In genomic region chr4:97712547-97712946, GRCm38 (mm10) we compare ENCODE assay signal across 30 mouse cellular contexts. TPM values are rescaled to one million over a fixed set of nuclear protein-coding genes. Genes with fewer than 3 reads are reported as not detected.
DNase-seq lines count a peak whose midpoint lies in the region; ATAC-seq lines count a peak whose summit lies in the region.
"Had no signal": no experiment of that assay in that cellular context is flagged by ENCODE, and none has a peak within 500 bp of the region (broad histone marks: within the 10 kb centered on the region; RNA-seq: fewer than 3 reads in every experiment).

No protein-coding gene starts in this region.

- no peaks in the 10 kb centered on the region for H3K9me3 ChIP-seq in kidney, embryonic 14.5 days (ENCODE audit: control insufficient read depth, low read length)
- H3K9me3 ChIP-seq: embryonic facial prominence, embryonic 13.5 days; forebrain, embryonic 10.5 days; forebrain, embryonic 15.5 days; intestine, embryonic 15.5 days; midbrain, embryonic 10.5 days; midbrain, embryonic 15.5 days; neural tube, embryonic 15.5 days had no signal

- no peak overlapping the region for H3K9ac ChIP-seq in kidney, embryonic 14.5 days (ENCODE audit: low read depth, low read length)
- H3K9ac ChIP-seq: embryonic facial prominence, embryonic 13.5 days; forebrain, embryonic 15.5 days; intestine, embryonic 15.5 days; liver, embryonic 14.5 days; midbrain, embryonic 15.5 days; neural tube, embryonic 15.5 days had no signal

- no peak overlapping the region for H3K4me3 ChIP-seq in kidney, embryonic 14.5 days (ENCODE audit: low read length)
- H3K4me3 ChIP-seq: embryonic facial prominence, embryonic 13.5 days; forebrain, embryonic 10.5 days; forebrain, embryonic 15.5 days; gastrocnemius, adult 2 months; intestine, embryonic 15.5 days; midbrain, embryonic 10.5 days; midbrain, embryonic 15.5 days; neural tube, embryonic 15.5 days had no signal

- ATAC-seq in kidney, embryonic 14.5 days (ENCODE audit: low FRiP score, low TSS enrichment), result peak; percentile 25; the same call in 1 of the 2 replicates
- ATAC-seq: forebrain, embryonic 15.5 days; hindbrain, embryonic 16.5 days; intestine, embryonic 15.5 days; midbrain, embryonic 15.5 days had no signal

- no peaks in the 10 kb centered on the region; the same call in 1 of the 2 replicates for H3K4me1 ChIP-seq in kidney, embryonic 14.5 days (ENCODE audit: control insufficient read depth, insufficient read depth, low read length)
- H3K4me1 ChIP-seq: embryonic facial prominence, embryonic 13.5 days; forebrain, embryonic 10.5 days; intestine, embryonic 15.5 days had no signal

- no peak overlapping the region for H3K4me2 ChIP-seq in kidney, embryonic 14.5 days (replicated peaks; ENCODE audit: low read depth, low read length)
- H3K4me2 ChIP-seq: embryonic facial prominence, embryonic 13.5 days; forebrain, embryonic 15.5 days; intestine, embryonic 15.5 days; midbrain, embryonic 15.5 days; neural tube, embryonic 15.5 days had no signal

- DNase-seq in kidney, adult 9 months, result no peak
- peak; percentile 24 for DNase-seq in 3T3-L1 (ENCODE audit: low read depth, low spot score)
- DNase-seq in embryo, embryonic 11 days, result peak; percentile 54
- peak; percentile 52 for DNase-seq in hindlimb bud, embryonic 11.5 days (ENCODE audit: extremely low spot score, low read depth, low spot score)
- no peak for DNase-seq in ovary, postnatal 36 days (ENCODE audit: low spot score)
- DNase-seq in heart, adult 18-20 months, result no peak
- DNase-seq: adrenal gland, postnatal 25 days; B cell, adult 2 months; cerebellum, adult 11-12 months; cerebellum, adult 9-11 months; gastrocnemius, adult 2 months; gastrocnemius, postnatal 36 days; heart, postnatal 14 days; kidney, postnatal 25 days; left cerebral cortex, postnatal 4 days; liver; lung, adult 2 months; lung, postnatal 14 days; right cerebral cortex, postnatal 25 days; thymus, postnatal 36 days had no signal

- 0% methylated on average over 1 of the region's 1 CpGs for WGBS in kidney, embryonic 14.5 days

- no peaks in the 10 kb centered on the region for H3K36me3 ChIP-seq in kidney, embryonic 14.5 days (ENCODE audit: control insufficient read depth, insufficient read depth, low read length)
- H3K36me3 ChIP-seq: embryonic facial prominence, embryonic 13.5 days; forebrain, embryonic 10.5 days; forebrain, embryonic 15.5 days; intestine, embryonic 15.5 days; midbrain, embryonic 10.5 days; midbrain, embryonic 15.5 days; neural tube, embryonic 15.5 days had no signal

- no peak overlapping the region for H3K27ac ChIP-seq in kidney, embryonic 14.5 days (ENCODE audit: low read depth, low read length)
- H3K27ac ChIP-seq: embryonic facial prominence, embryonic 13.5 days; forebrain, embryonic 10.5 days; forebrain, embryonic 15.5 days; gastrocnemius, adult 2 months; intestine, embryonic 15.5 days; liver, embryonic 14.5 days; midbrain, embryonic 10.5 days; midbrain, embryonic 15.5 days; neural tube, embryonic 15.5 days had no signal

- no peaks in the 10 kb centered on the region; the same call in 1 of the 2 replicates for H3K27me3 ChIP-seq in kidney, embryonic 14.5 days (ENCODE audit: control insufficient read depth, insufficient read depth, low read length)
- H3K27me3 ChIP-seq: embryonic facial prominence, embryonic 13.5 days; forebrain, embryonic 15.5 days; intestine, embryonic 15.5 days; midbrain, embryonic 15.5 days; neural tube, embryonic 15.5 days had no signal

RNA-seq across cellular contexts. Expression of gene Nfia, which starts 60.0 kb away (rescaled TPM):
- polyA plus RNA-seq in kidney, embryonic 14.5 days (2014; fragmentation: Nextera tagmentation; extraction: Ambion mirVana), result 25.9 and 32.1 TPM in 2 replicates
- total RNA-seq in heart, adult 18-20 months (2021), result 100 to 1,000 TPM; 115 to 127 TPM

Comparison
In these comparisons a context has a peak if more than half of its experiments do, and no peak if none do; other contexts are left out.
1. DNase-seq: peak in 3T3-L1 (single experiment), embryo, embryonic 11 days (single experiment) and hindlimb bud, embryonic 11.5 days (single experiment); none in kidney, adult 9 months (single experiment), ovary, postnatal 36 days (single experiment) and heart, adult 18-20 months (0 of 2).